Mouse (Mus musculus): ENCODE measurements around the gene Gm20518.
A peak's percentile ranks its signal among the peaks of the same experiment; 100 is the strongest.

Gm20518 gene

GRCm38 (mm10) chr16:17843701-17844365 is 47.6 kb downstream of the Gm20518 start:
- DNase-seq (ENCODE audit: low spot score in 2 of 2) = no peak

GRCm38 (mm10) chr16:17842437-17842836 is 49.0 kb downstream of the Gm20518 start:
- no peak for DNase-seq (ENCODE audit: low spot score in 2 of 2)

GRCm38 (mm10) chr16:17839976-17840375 is 51.5 kb downstream of the Gm20518 start:
- DNase-seq (ENCODE audit: low spot score in 2 of 2) = no peak

- DNase-seq (ENCODE audit: low spot score in 2 of 2) = no peak
Observed at GRCm38 (mm10) chr16:17838051-17838450, 53.4 kb downstream of the Gm20518 start, which contains the start of gene Car15. Gene Car15 (minus strand): TSS chr16:17838364.

- no peak for DNase-seq (ENCODE audit: low spot score in 2 of 2)
Observed at GRCm38 (mm10) chr16:17835481-17835880, 56.0 kb downstream of the Gm20518 start.

GRCm38 (mm10) chr16:17834543-17834942 is 56.9 kb downstream of the Gm20518 start:
- no peak for DNase-seq (ENCODE audit: low spot score in 2 of 2)

GRCm38 (mm10) chr16:17833681-17834399 is 57.6 kb downstream of the Gm20518 start:
- peak in 1 of 2 experiments; percentile 58 for DNase-seq (ENCODE audit: low spot score in 2 of 2)

- peak in 1 of 2 experiments; percentile 49 for DNase-seq (ENCODE audit: low spot score in 2 of 2)
Observed at GRCm38 (mm10) chr16:17833321-17833680, 58.2 kb downstream of the Gm20518 start.

GRCm38 (mm10) chr16:17832821-17833220 is 58.6 kb downstream of the Gm20518 start, which contains the start of gene B830017H08Rik:
Gene B830017H08Rik (plus strand): TSS chr16:17833121.
- no peak for DNase-seq (ENCODE audit: low spot score in 2 of 2)

- no peak for DNase-seq (ENCODE audit: low spot score in 2 of 2)
Observed at GRCm38 (mm10) chr16:17831781-17832180, 59.7 kb downstream of the Gm20518 start.

GRCm38 (mm10) chr16:17830385-17831178 is 60.9 kb downstream of the Gm20518 start:
- DNase-seq (ENCODE audit: low spot score in 2 of 2) = peak in 1 of 2 experiments; percentile 20

- DNase-seq (ENCODE audit: low spot score in 2 of 2) = no peak
Observed at GRCm38 (mm10) chr16:17828867-17829266, 62.6 kb downstream of the Gm20518 start.

GRCm38 (mm10) chr16:17828229-17828628 is 63.2 kb downstream of the Gm20518 start:
- no peak for DNase-seq (ENCODE audit: low spot score in 2 of 2)

GRCm38 (mm10) chr16:17826500-17826899 is 65.0 kb downstream of the Gm20518 start:
- no peak for DNase-seq (ENCODE audit: low spot score in 2 of 2)

GRCm38 (mm10) chr16:17816528-17816927 is 74.9 kb downstream of the Gm20518 start:
- DNase-seq (ENCODE audit: low spot score in 2 of 2) = no peak

- DNase-seq (ENCODE audit: low spot score in 2 of 2) = peak in 1 of 2 experiments; percentile 61
Observed at GRCm38 (mm10) chr16:17815411-17816402, 75.8 kb downstream of the Gm20518 start.

GRCm38 (mm10) chr16:17813173-17813572 is 78.3 kb downstream of the Gm20518 start:
- no peak for DNase-seq (ENCODE audit: low spot score in 2 of 2)

- no peak for DNase-seq (ENCODE audit: low spot score in 2 of 2)
Observed at GRCm38 (mm10) chr16:17812120-17812519, 79.4 kb downstream of the Gm20518 start.

GRCm38 (mm10) chr16:17809711-17810110 is 81.8 kb downstream of the Gm20518 start:
- DNase-seq (ENCODE audit: low spot score in 2 of 2) = no peak

GRCm38 (mm10) chr16:17809125-17809524 is 82.3 kb downstream of the Gm20518 start:
- DNase-seq (ENCODE audit: low spot score in 2 of 2) = no peak
